Mouse (Mus musculus): Measurements from ENCODE around the gene Vmn1r22. TPM values are rescaled to one million over a fixed set of nuclear protein-coding genes. Genes with fewer than 3 reads are reported as not detected.
A peak's percentile ranks its signal among the peaks of the same experiment; 100 is the strongest.
"Not testable (repeated sequence)": the region's sequence is repeated elsewhere in the genome, so short reads cannot be mapped to it uniquely, and the experiment has no call there.

Vmn1r22 gene
- total RNA-seq (2021), result not detected
- long read RNA-seq, experiment 1, result 0 reads
- long read RNA-seq, experiment 2, result 0 reads

GRCm38 (mm10) chr6:57907928-57908327 lies at the start of gene Vmn1r22:
Gene Vmn1r22, minus strand, starts transcription at chr6:57908028.
- DNase-seq, result no peak

- no peak for DNase-seq
These were observed 18.9 kb upstream of the Vmn1r22 start, which contains the start of gene Vmn1r23 for GRCm38 (mm10) chr6:57926738-57927137. Gene Vmn1r23, minus strand, starts transcription at chr6:57926838.

DNA sequence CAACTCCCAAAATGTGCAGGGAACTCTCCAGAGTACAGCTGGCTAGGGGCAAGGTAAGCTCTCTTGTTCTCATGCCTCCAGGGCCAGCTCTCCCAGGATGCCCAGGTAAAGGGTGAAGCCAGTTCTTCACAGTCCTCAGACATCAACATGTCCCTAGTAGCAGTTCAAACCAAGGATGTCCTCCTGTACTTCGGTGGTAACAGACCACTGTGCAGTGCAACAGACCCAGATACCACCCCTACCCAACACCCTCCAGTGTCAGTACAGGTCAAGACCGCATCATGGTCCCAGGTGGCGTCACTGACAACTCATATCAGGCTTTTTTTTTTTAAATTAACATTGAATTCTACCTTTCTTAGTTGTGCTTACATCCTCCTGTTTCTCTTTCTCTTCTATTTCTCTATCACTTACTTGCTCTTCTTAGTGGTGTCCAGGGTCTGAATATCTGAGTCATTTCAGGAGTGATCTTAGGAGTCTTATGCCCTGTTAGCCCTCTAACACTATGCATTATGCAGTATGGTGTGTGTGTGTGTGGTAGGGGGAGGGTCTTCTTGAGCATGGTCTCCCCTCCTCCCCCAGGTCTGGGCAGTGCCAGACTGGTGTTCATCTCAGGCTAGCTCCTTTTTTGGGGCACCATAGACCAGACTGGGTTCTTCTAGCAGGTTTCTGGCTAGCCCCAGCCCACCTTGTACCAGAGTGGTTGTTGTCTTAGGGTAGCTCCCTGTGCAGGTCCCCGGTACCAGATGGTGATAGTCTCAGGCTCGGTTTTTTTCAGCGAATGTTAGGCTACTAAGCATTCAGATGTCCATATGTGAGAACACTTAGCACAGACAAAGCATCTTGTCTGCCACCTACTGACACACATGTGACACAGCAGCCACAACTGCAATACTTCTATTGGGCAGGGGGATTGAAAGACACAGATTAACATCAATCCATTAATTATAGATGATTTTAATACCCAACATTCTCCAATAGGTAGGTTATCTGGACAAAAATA lies 48.5 kb downstream of the Vmn1r22 start:
- DNase-seq, result peak; percentile 23 to 48

DNA sequence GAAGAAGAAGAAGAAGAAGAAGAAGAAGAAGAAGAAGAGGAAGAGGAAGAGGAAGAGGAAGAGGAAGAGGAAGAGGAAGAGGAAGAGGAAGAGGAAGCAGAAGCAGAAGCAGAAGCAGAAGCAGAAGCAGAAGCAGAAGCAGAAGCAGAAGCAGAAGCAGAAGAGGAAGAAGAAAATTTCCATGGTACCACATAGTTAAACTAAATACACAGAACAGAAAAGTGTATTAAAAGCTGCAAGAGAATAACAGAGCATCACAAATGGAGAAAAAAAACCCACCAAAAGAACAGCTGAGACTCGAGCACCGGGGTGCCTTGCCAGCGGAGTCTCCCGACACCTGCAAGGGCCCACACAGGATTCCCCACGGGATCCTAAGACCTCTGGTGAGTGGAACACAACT lies 56.7 kb downstream of the Vmn1r22 start:
- DNase-seq, result not testable (repeated sequence)

DNA sequence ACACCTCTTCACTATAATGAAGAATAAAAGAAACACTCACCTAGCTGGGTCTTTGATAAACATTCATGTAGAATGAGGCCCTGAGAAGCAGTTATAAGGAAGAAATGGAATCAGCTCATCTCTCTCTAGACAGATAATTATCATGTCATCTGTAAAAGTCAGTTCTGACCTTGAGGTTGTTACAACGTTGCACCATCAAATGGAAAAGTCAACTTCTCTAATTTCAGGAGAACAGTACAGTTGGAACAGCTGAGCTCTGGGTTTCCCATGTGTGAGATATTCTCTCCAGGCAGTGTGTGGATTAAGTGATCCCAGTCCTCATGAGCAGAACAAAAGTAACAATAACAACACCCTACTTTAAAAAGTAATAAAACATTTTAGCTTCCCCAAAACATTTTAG lies 57.5 kb downstream of the Vmn1r22 start, which contains the start of gene Vmn1r21:
Vmn1r21 (minus strand) TSS at position 58 of the 400 bp plus-strand sequence.
- DNase-seq, result no peak

Other genes with a start within 250 kb of the Vmn1r22 start
- gene Pyurf, start 215.9 kb downstream of the Vmn1r22 start, total RNA-seq (2021), result 10 to 100 TPM; 22.1 to 23.2 TPM
- 10 to 100 TPM; 13.6 to 13.8 TPM for gene Lancl2, start 205.5 kb downstream of the Vmn1r22 start, total RNA-seq (2021)
- gene Vopp1, start 82.9 kb downstream of the Vmn1r22 start, total RNA-seq (2021), result 10 to 100 TPM; 22.8 to 22.9 TPM
- not detected for gene Vmn1r21, start 57.7 kb downstream of the Vmn1r22 start, total RNA-seq (2021)
- not detected for gene Vmn1r23, start 18.8 kb upstream of the Vmn1r22 start, total RNA-seq (2021)
- gene Vmn1r24, start 53.5 kb upstream of the Vmn1r22 start, total RNA-seq (2021), result not detected
- gene Vmn1r25, start 72.8 kb upstream of the Vmn1r22 start, total RNA-seq (2021), result not detected
- not detected for gene Vmn1r26, start 107.1 kb upstream of the Vmn1r22 start, total RNA-seq (2021)

Measured in heart, adult 18-20 months (tissue).